Mouse (Mus musculus) kidney, adult 10 weeks (tissue): ENCODE measurements around the gene Fam209. TPM values are rescaled to one million over a fixed set of nuclear protein-coding genes. Genes with fewer than 3 reads are reported as not detected.

Source experiments
- polyA plus RNA-seq: library from polyadenylated mRNA; stranded (reverse); fragments of 350-450 nt; fragmentation: Illumina TruSeq; extraction: RNeasy Lipid Tissue Mini Kit (QIAGEN cat#74804); gene quantifications from one replicate; pipeline ENCODE4 v1.2.3, GENCODE M21; 2014; ENCODE audit warnings: low read depth, low replicate concordance

Gene Fam209
- not detected for polyA plus RNA-seq

DNA sequence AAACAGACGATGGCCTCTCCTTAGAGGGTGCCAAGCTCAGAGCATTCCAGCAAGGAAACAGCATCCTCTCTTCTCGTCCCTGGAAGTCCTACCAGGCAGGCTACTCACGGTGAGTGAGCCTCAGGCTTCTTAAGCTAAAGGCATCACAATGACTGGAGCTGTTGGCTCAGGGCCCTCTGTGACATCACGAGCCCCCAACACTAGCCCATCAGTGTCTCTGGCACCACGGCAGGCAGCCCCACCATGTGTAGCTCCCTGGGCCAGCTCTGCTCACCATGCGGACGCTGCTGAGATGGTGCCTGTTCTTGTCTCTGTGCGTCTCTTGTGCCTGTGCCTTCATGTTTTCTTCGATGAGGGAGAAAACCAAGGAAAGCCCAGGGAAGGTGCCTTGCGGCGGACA, at the start of gene Fam209:
Gene Fam209, plus strand, starts transcription at position 203 of the 400 bp plus-strand sequence.

GRCm38 (mm10) chr2:172439843-172440639, 32.3 kb upstream of the Fam209 start, which contains the start of gene Rtf2:
Gene Rtf2, plus strand, starts transcription at chr2:172440556.

DNA sequence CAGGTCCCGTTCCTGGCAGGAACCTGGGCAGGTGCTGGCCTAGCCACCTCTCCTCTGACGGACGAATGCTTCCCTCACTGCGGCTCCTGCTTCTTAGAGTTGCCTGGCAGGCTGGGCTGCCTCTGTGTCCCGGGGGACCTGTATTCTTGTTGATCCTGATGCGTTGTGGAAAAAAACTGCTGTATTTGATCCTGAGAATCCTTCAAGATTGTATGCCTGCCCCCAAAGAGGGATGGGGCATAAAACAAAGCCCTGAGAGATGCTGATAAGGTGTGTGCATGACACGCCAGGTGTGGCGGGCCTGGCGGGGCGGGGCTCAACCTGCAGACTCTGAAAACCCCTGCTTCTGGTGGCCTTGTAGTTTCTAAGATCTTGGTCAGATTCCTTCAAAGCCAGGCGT, 13.8 kb upstream of the Fam209 start, which contains the start of gene Gcnt7:
Gene Gcnt7, minus strand, starts transcription at position 101 of the 400 bp plus-strand sequence.

Other genes starting within 250 kb of the Fam209 start
- not detected for gene Mc3r, start 224.0 kb upstream of the Fam209 start, polyA plus RNA-seq
- gene Fam210b, start 127.0 kb upstream of the Fam209 start, polyA plus RNA-seq: 16.7 TPM
- 0.24 TPM for gene Aurka, start 102.0 kb upstream of the Fam209 start, polyA plus RNA-seq
- 4.6 TPM for gene Cstf1, start 101.8 kb upstream of the Fam209 start, polyA plus RNA-seq
- 0.16 TPM for gene Cass4, start 78.7 kb upstream of the Fam209 start, polyA plus RNA-seq
- 1.5 TPM for gene Rtf2, start 32.0 kb upstream of the Fam209 start, polyA plus RNA-seq
- not detected for gene Gcnt7, start 13.9 kb upstream of the Fam209 start, polyA plus RNA-seq
- gene Tfap2c, start 77.1 kb downstream of the Fam209 start, polyA plus RNA-seq: not detected